Mouse (Mus musculus): Measurements from ENCODE around the gene Tmem11.
"Not testable (repeated sequence)": the region's sequence is repeated elsewhere in the genome, so short reads cannot be mapped to it uniquely, and the experiment has no call there.

Tmem11 gene

DNA sequence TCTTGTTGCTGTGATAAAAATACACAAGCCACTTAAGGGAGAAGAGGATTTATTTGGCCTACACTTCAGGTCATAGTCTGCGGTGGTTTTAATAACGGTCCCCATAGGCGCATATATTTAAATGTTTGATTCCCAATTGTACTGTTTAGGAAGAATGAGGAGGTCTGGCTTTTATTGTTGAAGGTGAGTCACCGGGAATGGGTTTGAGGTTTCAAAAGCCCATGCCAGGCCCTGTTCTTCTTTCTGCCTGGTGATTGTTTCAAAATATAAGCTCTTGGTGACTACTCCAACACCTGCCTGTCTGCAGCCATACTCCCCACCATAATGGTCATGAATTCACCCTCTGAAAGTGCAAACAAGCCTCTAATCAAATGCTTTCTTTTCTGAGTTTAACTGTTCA, 1.5 kb upstream of the Tmem11 start:
- no peak for DNase-seq

DNA sequence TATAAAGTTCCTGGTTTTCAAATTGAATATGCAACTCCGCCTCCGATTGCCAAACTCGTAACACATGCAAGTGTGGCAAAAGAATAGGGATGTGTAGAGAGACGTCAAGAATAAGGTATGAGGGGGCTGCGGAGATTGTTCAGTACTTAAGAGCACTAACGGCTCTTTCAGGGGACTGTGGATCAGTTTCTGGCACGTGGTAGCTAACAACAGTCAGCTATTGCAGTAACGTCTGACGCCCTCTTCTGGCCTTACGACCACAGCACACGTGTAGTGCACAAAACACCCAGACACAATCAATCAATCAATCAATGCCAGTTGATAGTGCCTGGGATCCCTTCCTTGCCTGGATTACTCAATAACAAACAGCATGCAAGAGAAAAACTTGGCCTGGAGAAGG, 351 bp upstream of the Tmem11 start:
- DNase-seq: peak; percentile 84

DNA sequence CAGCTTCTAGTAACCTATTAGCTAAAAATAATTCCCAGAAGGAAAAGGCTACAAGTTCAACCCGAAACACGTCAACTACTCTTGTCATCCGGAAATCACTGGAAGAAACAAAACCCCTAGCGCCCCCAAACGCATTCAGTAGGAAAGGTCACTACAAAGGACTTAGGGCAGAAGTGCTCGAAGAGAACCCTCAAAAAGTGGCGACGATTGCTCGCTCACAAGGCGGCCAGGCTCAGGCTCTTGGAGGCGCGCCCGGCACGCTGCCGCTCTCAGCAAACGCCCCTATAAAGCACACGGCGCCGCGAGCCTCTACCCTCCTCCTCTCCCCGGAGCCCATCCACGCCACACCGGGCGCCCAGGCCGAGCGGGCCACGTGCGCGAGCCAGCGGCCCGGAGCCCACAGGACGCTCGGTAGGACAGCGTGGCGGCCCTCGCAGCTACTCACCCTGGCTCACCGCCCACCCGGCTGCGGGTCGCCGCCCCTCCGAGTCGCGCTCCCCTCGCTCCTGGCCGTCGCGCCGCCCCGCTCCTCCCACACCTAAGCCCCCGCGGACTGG, 938 bp downstream of the Tmem11 start:
- peak; percentile 62 for DNase-seq

DNA sequence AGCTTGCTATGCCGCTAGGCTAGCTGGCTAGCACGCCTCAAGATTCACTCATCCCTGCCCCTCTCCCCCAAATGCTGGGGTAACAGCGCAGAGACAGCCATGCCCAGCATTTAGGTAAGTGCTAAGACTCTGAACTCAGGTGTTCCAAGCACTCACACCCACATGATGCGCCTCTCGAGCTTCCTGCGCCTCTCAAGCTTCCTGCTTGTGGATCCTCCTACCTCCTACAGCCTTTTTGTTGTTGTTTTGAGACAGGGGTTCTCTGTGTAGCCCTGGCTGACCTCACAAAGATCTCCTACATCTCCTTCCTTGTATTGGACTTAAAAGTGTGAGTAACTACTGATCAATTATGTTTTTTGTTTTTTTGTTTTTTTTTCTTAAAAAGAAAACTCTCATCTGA, 6.0 kb downstream of the Tmem11 start:
- no peak for DNase-seq

DNA sequence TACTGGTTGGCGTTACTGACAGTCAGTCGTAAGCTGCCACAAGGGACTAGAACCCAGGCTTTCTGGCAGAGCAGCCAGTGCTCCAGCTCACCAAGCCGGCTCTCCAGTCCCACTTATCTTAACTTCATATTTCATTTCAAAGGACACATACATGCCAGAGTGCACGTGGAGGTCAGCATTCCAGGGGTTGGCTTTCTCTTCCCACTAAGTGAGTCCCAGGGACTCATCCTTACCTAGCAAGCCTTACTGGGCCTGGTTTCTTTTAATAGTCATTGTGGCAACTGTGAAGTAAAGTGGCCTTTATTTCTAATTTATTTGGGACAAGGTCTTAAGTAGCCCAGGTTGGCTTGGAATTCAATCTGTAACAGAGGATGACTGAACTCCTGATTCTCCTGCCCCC, 7.7 kb downstream of the Tmem11 start:
- no peak for DNase-seq

DNA sequence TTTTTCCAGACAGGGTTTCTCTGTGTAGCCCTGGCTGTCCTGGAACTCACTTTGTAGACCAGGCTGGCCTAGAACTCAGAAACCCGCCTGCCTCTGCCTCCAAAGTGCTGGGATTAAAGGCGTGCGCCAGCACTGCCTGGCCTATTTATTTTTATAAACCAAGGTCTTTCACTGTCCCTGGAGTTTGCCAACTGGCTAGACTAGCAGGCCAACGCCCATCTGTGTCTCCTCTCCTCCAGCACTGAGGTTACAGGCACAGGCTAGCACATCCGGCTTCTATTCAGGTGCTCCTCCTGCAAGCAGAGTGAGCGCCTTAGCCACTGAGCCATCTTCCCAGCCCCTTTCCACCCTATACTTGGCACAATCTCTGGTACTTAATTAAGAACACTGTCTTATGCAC, 9.6 kb downstream of the Tmem11 start:
- not testable (repeated sequence) for DNase-seq

DNA sequence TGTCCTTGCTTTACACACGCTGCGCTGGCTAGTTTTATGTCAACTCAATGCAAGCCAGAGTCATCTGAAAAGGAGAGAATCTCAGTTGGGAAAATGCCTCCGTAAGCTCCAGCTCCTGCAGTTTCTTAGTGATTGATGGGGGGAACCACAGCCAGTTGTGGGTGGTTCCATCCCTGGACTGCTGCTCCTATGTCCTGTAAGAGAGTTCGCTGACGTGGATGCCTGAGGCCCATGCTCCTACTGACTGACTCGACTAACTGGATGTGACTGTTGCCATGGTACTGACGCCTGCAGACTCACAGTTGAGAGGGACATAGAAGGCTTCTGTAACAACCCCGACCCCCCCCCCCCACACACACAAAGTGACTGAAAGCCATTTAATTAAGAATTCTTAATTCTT, 11.2 kb downstream of the Tmem11 start:
- no peak for DNase-seq

DNA sequence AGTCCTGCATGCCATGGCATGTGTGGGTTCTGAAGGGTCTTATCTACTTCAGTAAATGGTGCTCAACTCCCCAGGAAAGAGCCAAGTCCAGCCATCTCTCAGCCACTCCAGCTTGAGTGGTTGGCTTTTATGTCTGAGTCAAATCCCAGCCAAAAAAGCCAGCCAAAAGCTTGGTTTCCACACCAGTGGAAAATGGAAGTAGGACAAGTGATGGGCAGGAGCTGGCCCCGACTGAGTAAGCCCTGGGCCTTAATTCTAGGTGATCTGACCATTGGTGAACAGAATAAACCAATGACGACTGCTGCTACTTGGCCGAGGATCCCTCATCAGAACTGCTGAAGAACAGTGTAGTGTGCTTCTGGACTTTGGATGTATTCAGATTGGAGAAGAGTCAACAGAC, 11.6 kb downstream of the Tmem11 start:
- DNase-seq: no peak

DNA sequence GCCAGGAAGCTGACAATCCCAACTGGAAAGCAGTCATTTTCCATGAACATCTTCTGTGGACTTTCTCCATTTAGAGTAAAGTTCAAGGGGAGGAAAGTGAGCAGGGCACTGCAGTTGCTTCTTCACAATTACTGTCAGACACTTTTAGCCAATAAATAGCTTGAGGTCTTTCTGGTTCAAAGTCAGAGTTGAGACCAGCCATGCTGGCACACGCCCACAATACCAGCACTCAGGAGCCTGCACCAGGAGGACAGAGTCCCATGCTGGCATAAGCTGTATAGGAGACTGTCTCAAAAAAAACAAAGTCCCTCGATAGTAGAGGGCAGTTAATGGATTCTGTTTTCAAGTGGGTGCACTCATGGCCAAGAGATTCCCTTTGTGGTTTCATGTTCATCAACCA, 13.1 kb downstream of the Tmem11 start:
- no peak for DNase-seq

DNA sequence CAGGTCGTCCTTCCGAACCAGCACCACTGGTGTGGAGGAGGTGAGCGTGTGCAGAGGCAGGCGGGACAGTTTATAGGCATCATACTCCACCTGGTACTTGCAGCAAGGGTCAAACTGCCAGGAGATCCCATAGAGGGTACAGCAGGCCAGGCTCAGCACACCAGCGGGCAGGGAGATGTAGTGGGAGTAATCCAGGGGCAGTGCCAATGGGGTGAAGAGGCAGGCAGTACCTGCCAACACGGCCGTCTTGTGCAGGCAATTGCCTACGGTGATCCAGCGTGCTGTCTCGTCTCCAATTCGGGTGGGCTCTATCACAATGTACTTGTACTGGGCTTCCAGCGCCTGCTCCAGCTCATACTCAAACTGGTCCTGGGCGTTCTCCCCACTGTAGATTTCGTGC, 14.2 kb downstream of the Tmem11 start:
- no peak for DNase-seq

DNA sequence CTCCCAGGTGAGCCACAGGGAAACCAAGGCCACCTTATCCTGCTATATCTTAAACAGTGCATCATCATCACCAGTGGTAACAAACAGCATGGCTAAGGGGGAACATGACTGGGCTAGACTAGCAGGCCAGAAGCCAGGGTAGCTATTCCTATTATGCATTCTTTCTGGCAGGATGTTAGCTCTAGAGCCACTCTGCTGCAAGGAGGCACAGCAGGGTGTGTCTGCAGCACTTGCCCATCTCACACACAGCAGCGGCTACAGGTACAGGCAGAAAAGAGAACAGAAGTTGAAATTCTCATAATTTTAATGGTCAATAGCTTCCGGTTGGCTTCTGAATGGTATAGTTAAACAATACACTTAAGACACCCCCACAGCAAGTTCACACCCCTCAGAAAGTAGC, 14.9 kb downstream of the Tmem11 start:
- DNase-seq: no peak

DNA sequence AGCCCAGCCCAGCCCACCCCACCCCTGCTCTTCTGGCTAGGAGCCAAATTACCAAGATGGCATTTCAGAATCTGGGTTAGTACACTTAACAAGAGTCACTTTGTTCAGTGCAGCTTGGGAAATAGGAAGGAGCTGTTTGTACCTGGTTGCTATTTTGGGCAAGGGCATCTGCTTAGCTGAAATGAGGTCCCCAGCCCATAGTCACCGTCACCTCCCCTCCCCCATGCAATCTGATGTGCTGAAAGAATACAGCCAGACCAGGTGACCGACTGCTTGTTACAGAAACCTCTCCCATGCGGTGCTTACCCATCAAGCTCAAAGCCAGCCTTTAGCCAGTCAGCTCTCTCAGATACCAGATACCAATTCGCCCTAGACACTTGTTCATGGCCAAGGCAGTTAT, 15.9 kb downstream of the Tmem11 start:
- DNase-seq: no peak

DNA sequence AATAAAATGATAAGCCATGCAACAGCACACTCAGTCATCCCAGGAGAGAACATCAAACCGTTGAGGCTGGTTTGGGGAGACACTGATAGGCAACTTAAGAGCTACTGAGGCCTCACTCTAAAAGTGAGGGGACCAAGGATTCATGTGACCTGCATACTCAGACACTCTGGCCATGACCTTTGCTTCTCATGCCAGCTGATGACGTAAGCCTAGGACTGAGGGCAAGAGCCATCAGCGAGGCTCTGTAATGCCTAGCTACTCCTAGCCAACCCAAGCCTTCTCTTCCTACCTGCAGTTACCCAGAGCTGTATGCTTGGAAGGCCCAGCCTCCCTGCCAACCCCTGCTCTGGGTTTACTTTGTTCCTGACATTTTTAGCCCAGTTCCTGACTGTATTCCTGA, 17.1 kb downstream of the Tmem11 start:
- no peak for DNase-seq

DNA sequence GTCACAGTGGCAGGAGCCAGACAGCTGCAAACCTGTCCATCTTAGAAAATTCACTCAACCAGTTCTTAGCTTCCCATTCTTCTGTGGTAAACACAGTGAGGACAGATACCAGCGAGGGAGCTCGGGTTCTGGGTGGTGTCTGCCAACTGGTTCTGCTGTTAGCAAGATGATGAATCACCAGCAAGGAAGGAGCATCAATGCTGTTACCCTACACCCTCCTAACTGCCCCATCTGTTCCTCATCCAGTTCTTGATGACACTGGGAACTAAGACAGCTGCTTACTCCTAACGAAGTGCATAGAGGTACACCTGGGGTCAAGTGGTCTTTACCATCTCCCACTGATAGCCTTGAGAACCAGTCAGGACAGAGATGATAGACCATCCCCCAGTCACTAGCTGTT, 22.5 kb downstream of the Tmem11 start:
- no peak for DNase-seq

DNA sequence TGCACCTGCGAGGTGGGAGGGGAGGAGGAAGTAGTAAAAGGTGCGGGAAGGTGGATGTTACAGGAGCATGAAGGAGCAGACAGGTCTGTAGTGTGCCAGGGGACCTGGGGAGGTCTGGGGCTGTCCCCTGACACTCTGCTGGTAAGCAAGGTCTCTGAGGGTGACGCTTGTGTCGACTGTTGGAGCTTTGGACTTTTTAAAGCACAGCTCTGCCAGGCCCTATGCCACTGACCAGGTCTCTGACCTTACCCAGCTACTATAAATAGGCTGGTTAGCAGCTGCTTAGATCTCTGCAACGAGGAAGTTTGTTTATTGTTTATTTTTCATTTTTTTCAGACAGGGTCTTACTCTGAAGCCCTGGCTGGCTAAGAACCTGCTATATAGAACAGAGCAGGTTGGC, 33.7 kb downstream of the Tmem11 start:
- no peak for DNase-seq

DNA sequence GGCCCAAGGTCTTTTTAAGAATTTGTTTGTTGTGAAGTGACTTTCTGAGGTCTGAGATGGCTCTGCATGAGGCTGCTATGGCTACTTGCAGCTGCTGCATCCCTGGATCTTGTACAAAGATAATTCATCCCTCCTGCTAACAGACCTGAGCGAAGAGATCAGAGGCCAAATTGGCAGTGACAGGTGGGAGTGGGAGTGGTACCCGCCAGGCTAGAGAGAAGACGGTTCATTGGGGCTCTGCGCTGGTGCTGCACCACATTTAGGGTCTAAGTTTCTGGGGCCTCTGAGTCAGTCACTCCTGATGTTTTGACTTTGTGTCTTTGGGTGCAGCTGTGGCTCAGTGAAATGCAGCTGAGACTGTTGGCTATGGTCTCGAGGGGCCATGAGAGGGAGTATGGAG, 35.7 kb downstream of the Tmem11 start:
- DNase-seq: no peak

DNA sequence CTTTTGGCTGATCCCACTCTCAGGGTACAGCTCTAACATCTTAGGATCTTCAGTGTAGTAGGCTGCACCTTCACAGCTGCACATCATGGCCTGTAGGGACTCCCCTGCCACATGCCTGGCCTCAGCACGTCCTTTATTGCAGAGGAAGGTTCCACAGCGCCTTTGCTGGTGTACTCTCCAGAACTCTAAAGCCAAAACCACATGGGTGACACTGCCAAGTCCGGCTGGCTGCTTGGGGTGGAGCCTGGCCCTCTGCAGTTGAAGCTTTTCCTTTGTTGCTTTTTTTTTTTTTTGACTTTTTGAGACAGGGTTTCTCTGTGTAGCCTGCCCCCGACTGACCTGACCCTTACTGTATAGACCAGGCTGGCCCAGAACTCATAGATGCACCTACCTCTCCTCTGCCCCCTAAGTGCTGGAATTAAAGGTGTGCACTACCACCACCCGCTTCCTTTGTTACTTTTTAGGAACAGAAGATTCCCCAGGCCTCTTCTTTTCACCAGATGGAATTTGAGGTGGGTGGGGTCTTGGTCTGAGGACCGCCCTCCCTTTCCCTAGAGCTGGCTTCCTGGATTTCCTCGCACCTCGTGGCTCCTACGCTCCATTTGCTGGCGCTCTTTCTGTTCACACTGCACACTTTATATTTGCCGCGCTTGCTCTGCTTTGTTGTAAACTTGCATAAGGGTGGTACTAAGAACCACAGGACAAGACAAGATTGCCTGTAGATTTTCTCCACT, 37.4 kb downstream of the Tmem11 start:
- DNase-seq: no peak

DNA sequence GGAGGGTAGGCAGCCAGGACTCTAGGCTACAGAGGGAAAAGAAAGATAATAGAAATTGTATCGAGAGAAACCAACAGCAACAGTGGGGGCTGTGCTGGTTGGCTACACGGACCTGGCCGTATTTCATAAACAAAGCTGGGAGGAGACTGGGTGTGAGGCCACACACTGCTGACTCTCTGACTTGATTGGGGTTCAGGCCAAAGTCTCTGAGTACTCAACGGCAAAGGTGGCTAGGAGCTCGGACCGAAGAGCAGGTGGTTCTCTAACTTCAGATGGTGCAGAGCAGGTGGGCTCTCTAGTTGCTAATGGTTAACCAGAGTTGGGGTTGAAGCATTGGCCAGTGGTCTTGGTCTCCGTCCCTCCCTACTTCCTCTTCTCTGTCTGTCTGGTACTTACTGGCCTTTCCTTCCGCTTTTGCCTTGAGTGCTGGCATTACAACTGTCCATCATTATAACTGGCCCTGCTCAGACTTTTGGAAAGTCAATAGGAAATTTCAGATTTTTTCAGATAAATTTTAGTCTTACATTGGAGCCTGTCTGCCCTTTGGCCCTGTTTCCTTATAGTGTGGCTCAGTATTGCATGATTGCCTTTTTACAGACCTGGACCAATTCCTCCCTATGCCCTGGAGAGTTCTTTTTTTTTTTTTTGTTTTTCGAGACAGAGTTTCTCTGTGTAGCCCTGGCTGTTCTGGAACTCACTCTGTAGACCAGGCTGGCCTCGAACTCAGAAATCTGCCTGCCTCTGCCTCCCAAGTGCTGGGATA, 41.2 kb downstream of the Tmem11 start:
- DNase-seq: no peak

DNA sequence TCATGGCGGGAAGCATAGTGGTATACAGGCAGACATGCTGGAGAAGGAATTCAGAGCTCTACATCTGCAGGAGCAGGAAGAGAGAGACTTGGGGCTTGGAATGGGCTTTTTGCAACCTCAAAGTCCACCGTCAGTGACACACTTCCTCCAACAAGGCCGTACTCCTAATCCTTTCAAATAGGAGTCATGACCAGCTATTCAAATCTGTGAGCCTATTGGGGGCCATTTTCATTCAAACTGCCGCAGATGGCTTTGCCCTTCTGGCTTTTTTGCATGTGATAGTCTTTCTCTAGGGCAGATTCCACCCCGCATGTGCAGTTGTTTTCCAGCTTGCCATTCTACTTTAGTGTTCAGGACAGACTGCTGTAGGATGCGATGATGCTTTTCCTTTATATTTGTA, 42.2 kb downstream of the Tmem11 start:
- DNase-seq: no peak

DNA sequence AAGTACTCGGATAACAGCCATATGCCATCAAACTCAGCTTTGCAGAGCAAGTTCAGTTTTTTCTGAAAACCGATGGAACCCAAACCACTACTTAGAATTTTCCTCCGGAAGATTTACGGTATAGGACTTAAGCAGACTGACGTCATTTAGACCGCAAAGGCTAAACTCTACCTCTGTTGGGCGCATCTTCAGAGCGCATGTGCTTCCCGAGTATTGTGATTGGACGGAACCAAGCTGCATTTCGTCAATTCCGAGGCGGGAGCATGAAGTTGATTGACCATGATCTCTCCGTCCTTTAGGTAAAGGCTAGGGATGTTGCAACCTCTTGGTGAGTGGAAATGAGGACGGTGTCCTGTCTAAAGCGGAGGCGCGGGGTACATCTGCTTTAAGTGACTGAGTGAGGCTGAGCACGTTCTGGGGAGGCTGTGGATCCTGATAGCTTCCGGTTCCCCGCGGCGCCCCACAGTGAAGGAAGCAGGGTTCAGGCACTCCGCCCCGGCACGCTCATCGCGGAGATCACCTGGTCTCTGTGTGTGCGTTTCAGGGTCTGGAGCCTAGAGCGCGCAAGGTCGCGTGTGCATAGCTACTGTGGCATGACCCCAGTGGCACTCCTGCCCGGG, 48.5 kb downstream of the Tmem11 start, which contains the start of gene Dhrs7b:
TSS of gene Dhrs7b (plus strand) at position 199 of the 620 bp plus-strand sequence.
- peak; percentile 93 for DNase-seq

DNA sequence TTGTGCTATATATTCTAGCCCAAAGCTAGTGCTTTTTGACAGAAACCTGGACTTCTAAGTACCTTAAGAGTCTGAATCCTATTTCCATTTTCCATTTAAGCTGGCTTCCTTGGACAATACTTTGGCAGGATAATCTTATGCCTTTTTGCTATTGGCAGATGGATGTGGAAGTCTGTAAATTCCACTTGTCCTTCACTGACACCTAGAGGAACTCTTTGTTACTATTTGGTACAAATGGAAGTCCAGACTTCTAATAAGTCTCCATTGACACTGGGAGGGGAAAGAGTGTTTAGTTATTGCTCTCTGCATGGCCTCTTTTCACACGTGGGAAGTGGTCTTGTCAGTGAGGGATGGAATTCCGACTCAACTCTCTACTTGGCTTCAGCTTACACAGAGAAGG, 50.2 kb downstream of the Tmem11 start:
- DNase-seq: no peak

DNA sequence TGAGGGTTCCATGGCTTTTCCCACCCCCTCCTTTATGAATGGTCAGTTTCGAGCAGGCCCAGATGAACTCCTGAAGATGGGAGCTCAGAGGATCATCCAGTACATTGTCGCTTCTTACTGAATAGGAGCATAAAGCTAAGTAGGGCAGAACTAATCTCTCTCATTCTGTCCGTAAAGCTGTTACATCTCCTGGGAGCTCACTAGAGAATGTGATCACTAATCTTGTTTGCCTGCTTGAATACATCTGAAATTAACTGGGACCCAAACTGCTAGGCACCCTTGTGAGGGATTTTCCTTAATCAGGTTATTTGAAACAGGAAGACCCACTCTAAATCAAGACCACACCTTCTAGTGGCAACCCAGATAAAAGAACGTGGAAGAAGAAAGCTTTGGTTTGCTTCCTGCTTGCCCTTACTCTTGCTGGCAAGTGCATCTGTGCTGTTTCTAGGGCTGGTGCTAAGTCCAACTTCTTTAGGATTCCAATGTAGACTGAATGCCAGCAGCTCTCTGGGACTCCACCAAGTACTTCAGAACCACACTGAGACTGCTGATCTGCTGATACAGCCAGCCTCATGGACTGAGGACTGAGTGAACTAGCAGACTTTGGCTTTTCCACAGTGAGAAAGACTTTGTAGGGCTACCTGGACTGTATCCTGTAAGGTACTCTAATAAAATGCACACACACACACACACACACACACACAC, 51.7 kb downstream of the Tmem11 start:
- DNase-seq: no peak

DNA sequence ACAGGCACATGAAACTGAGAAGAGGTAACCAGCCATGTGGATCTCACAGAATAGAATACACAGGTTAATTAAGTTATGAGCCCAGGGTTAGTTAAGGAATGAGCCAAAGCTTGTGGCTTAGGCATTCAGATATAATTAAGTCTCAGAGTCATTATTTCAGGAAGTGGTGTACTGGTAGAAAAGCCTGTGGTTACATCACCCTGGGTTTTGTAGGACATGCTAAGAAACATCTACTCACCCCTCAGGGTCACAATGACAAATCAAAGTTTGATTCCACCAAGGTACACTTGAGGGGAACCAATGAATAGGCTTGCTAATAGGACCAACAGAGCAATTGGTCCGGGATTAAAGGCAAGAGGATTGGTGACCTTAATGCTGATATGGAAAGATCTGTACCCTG, 52.4 kb downstream of the Tmem11 start:
- no peak for DNase-seq
